Mouse (Mus musculus) lung, postnatal 25 days (tissue): Measurements from ENCODE around the gene Lpcat2.

Source experiments
- DNase-seq: peaks from one replicate; pipeline ENCODE4 v3.0.0; 2022; ENCODE audit warnings: low spot score

The Lpcat2 gene

DNA sequence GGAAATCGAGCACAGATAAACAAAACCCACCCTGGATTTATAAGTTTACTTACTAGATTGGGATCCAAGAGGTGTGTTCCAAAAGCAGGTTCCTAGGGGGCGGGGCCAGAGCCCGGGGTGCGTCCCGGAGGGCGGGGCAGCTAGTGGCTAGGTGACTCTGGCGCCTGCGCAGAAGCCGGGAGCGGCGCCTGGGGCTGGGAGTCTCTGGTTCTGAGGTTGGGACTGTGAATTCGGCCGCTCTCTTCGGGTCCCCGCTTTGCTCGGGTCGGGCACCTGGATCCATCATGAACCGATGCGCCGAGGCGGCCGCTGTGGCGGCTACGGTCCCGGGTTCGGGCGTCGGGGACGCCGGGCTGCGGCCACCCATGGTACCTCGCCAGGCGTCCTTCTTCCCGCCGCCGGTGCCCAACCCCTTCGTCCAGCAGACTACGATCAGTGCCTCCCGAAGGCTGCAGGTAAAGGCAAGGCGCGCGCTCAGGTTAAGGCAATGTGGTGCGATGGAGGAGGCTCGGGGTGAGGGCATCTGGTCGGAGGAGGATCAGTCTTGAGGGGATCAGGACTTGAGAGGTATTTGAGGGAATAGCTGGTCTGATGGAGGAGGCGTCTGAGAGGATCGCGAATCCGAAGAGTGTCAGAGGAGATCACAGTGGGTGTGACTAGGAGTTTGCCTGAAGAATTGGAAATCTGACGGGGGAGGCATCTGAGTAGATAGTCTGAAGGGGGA, at the start of gene Lpcat2:
Gene Lpcat2, plus strand, starts transcription at position 169 of the 724 bp plus-strand sequence.
- peak; percentile 78 for DNase-seq

DNA sequence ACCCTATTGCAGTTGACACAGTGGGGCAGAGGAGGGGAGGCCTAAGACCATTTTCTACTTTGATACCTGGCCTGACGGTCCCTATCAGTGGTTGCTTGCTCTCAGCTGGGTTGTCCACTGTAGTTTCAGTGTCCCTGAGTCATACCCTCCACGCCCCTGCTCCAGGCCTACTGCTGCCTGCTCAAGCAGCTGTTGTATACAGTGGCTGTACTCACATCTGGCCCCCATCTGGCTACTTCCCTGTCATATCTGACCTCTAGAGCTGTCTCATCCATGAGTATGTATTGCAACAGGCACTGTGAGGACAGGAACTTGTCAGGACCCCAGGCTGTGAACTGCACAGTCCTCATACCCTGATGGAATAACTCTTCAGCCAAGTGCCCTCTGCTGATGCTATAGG, 42.4 kb upstream of the Lpcat2 start:
- no peak for DNase-seq

DNA sequence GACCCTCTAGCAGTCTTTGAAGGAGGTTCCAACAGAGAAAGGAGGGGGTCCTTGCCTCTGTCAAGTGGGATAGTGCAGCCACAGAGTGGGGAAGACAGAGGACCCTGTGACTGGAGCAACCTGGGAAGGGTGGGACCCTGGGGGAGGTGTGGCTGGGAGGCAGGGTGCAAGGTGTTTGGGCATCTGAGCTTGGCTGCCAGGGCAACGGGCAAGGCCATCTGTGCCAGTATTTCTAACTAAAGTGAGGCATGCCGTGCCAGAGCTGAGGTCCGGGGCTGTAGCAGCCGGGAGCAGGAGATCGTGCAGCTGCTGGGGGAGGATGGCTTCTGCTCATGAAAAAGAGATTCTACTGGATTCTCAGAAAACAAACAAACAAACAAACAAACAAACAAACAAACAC, 39.5 kb upstream of the Lpcat2 start:
- DNase-seq: no peak

DNA sequence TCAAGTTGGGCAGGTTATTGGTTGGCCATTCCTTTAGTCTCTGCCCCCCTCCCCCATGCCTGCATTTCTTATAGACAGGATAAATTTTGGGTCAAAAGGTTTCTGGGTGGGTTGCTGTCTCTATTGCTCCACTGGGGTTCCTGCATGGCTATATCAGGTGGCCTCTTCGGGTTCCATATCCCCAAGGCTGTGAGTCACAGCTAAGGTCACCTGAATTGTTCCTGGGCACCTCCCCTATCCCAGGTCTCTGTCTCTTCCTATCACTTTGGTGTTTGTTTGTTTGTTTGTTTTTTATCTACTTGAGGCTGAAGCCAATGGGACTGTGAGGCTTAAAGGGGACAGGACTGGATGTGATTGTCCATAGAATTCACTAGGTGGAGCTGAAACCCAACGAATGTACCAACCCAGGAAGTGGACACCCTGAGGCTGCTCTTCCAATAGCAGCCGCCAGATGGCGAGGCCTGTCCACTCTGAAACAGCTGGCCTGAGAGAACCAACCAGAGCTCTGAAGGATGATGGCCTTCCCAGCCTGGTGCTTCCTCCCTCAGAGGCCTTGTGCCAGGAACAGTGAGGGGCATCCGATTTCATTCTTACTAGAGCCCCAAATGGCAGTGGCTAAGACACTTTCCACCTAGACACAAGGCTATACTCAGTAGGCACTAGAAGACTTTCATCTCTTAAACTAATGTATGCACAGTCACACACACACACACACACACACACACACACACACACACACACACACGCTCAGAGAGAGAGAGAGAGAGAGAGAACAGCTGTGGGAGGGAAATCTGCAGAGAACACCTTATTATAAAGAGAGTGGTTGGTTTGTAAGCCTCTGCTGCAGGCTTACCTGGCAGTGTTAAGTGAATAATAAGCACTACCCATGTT, 37.0 kb upstream of the Lpcat2 start:
- DNase-seq: peak; percentile 90

DNA sequence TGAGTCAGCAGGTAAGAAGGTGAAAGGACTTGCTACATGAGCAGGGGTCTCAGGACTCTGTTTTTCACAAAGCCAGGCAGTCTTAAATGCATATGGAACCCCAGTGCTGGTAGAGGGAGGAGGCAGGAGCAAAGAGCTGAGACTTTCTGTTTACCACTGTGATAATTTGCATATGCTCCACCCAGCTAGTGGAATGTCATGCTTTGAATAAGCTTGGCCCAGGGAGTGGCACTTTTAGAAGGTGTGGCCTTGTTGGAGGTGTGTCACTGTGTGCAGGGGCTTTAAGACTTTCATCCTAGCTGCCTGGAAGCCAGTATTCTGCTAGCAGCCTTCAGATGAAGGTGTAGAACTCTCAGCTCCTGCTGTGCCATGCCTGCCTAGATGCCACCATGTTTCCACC, 34.0 kb upstream of the Lpcat2 start:
- DNase-seq: no peak

DNA sequence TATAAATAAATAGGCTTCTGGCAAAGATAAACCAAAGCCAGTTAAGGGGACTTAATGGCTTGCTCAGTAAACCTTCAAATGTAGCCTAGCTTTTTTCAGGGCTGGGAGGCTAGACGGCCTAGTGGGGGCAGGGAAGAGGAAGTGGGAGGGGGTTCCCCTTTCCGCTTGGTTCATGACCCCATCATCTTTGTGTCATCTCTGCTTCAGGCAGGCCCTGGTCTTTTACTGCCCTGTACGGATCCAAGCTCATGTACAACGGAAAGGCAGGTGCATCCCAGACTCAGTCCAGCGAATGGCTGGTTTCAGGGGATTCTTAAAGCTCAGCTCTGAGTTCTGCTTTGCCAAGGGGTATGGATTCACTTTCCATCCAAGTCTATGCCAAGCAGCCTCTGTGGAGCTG, 32.8 kb upstream of the Lpcat2 start:
- no peak for DNase-seq

DNA sequence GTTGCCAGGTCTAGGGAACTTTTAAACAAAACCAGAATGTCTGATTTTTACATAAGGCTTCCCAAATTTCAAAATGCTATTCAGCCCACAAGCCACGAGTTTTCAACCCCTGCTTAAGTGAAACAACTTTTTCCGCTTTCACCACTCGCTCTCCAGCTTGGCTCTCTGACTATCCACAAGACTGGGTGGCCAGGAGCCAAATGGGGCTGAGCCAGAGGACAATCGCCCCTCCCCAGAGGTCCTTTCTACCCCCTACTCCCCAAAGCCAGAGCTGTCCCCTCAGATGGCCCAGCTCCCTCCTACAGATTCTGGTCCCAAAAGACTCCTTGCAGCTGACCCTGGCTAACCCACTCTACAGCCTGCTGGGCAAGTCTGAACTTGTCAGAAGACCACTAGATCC, 29.1 kb upstream of the Lpcat2 start:
- DNase-seq: no peak

DNA sequence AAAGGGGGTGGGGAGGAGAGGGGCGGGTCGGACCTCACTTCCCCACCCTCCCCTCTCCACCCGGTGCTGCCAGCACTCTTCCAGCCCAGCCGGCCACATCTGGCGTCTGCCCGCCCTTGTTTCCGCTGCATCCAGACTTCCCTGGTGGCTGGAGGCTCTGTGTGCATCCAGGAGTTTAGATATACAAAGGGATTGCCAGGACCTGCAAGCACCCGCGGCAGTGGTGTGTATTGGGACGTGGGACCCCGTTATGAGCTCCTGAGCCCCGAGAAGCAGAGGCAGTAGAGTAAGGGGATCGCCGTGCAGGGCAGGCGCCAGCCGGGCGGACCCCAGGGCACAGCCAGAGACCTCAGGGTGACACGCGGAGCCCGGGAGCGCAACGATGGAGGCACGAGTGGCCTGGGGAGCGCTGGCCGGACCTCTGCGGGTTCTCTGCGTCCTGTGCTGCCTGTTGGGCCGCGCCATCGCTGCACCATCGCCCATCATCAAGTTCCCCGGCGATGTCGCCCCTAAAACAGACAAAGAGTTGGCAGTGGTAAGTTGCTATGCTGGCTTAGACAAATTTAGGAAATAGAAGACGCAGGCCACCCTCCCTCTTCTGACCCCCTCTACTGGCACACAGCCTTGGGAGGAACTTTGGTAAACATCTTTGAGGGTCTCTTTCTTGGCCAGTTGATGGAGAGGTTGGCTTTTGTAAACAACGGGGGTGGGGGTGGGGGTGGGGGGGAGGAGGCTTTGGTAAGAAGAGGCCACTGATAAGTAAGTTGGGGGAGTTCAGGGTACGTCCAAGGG, 27.7 kb upstream of the Lpcat2 start, which contains the start of gene Mmp2:
Gene Mmp2, plus strand, starts transcription at position 49 of the 792 bp plus-strand sequence.
- peak; percentile 36 for DNase-seq

DNA sequence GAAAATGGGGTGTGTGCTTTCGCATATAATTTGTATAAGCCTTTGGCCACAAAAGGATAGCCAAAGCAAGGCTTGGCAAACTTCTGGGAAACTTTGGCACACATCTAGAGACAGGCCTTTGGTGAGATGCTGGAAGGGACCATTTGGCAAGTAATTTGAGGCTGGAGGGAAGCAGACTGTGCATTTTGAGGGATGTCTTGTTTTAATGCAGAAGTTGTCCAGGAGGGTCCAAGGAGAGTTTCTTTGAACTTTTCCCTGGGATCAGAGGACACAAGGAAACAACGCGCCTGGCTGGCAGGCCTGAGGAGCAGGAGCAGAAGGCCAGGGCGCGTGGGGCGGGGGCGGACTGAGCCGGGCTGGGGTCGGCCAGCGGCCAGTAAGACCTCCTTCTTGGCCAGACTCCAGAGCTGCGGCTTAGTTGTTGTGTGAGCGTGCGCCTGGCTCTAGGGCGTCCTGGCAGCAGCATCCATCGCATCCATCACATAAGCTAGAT, 26.8 kb upstream of the Lpcat2 start:
- no peak for DNase-seq

DNA sequence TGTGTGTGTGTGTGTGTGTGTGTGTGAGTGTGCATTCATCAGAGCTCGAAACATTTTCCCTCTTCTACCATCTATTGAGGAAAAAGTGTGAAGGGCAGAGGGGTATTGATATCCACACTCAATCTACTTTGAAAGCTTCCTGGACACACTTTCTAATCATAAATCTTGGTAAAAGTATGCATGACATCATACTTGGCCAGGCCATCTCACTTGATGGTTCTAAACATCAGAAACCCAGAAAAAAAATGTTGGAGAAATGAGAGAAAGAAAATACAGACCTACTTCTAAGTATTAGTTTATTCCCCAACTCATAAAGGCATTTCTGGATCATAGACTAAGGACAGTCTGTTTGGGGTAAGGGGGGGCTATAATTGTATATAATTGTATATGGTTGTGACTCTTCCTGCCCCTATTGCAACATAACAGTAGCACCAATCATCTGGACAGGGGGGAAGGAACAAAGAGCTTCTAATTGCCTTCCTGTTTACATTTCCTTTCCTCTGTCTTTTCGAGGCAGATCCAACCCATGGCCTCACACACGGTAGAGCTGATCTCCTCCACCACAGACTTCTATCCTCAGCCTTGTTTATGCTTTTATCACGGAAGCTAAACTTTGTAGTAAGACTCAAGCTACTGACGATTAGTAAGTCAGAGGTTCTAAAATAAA, 20.9 kb upstream of the Lpcat2 start:
- DNase-seq: no peak

DNA sequence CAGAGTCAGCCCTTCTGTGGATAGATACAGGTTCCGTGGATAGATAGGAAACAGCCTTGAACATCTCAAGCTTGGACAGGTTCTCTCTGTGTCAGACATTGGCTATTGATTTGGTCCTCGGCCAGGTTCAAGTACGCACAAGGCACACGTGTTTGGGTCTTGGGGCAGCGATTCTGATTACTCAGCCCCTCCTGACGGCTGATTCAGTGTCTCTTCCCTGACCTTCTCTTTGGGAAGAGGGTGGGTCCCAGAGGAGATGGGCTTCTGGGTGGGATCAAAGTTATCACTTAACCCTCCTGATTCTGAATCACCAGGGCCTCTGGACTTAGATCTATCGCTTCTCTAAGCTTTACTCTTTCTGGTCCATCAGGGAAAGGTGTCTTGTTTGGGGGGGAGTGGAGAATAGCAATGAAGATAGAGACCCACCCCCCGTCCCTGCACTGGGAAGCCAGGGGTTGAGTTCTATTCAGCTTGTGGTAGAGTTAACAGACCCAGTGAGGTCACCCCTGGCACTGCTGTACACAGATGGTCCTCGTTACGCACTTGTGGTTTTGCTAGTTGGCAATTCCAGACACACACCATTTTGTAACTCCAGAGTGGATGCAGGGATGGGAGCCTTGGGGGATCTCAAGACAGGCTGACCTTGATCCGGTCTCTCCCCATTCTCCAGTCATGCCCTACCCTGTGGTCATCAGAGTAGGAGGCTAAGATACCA, 20.2 kb upstream of the Lpcat2 start:
- DNase-seq: no peak

DNA sequence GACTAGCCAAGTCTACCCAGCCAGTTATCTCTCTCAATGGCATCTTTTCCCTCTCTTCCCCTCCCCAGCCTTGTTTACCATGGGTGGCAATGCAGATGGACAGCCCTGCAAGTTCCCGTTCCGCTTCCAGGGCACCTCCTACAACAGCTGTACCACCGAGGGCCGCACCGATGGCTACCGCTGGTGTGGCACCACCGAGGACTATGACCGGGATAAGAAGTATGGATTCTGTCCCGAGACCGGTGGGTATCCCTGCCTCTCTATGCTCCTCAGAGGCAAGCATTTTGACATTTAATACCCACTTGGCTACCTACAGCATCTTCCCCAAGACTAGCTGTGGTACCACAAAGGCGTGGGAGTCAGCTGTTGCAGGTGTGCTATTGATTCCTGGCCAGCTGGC, 19.2 kb upstream of the Lpcat2 start:
- no peak for DNase-seq

DNA sequence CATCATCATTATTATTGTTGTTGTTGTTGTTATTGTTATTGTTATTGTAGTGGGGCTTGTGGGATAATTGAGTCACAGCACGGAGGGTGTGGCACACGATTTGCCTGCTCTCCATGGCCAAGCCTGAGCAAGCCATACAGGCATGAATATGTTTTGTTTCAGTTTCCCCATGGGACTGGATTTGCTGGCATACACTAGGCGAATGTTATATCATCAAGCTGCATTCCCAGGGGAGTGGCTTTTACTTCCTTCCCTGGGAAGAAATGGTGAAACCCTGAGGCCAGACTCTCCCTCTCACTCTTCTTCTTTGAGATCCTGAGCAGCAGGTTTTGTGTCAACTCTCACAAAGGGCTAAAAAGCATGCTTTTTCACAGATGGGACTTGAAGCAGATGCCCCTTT, 16.5 kb upstream of the Lpcat2 start:
- no peak for DNase-seq

DNA sequence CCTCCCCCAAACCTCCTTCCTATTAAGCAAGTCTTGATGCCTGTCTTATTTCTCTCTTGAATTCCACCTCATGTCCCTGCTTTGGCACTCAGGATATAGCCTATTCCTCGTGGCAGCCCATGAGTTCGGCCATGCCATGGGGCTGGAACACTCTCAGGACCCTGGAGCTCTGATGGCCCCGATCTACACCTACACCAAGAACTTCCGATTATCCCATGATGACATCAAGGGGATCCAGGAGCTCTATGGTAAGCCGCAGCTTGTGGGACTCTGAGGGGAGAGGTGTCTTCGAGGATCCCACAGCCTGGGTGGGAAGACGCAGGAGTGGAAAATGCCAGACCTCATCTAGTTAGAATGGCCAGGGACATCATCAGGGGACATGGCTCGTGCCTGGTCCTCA, 16.0 kb upstream of the Lpcat2 start:
- DNase-seq: no peak

DNA sequence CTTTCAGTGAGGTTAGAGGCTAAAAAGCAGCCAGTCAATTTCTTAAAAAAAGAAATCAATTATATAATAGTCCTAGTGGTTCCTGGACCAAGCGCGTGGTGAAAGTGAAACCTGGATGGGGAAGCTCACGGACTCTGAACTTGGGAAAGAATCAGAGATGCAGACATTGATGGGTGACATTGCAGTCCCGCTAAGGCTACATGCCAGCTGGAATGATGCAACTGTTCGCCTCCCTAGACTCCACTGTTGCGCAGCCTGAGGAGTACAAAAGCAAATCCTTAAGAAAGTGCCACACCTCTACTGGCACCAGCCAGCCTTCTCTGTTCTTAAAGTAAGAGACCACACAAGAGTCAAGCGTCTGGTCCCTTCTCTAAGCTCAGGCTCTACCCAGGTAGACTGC, 15.3 kb upstream of the Lpcat2 start:
- peak; percentile 70 for DNase-seq

DNA sequence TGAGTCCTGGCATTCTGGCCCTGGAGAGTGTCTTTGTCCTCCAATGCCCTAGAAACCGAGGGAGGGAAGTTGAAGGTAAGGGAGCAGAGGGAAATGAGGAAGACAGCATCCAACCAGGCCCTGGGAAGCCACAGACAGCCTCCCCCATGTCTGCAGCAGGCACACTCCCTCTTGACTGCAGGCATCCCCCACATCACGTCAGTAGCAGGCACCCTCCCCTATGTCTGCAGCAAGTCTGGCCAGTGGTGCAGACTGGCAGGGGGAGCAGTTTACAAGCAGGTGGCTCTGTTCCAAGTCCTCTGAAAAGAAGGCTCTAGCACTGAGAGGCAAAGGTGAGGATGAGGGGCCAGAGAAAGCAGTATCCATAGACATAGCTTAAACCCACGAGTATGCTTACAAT, 8.5 kb upstream of the Lpcat2 start:
- no peak for DNase-seq

DNA sequence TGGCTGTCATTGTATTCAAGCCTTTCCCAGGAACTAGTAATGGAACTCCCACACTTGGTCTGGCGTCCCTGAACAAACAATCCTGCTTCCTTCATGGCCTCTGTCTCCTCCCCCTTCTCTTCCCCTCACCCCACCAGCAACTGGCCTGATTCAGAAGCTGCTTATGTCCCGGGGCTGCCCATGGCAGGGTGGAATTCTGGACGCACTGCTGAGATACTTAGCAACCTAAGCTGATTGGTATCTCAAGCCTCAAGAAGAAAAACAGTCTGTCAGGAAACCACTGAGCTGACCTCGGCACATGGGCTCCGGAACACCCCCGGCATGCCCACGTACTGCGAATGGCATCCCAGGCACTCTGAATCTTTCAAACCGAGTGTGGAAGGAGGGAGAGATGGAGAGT, 7.8 kb upstream of the Lpcat2 start:
- DNase-seq: peak; percentile 45

DNA sequence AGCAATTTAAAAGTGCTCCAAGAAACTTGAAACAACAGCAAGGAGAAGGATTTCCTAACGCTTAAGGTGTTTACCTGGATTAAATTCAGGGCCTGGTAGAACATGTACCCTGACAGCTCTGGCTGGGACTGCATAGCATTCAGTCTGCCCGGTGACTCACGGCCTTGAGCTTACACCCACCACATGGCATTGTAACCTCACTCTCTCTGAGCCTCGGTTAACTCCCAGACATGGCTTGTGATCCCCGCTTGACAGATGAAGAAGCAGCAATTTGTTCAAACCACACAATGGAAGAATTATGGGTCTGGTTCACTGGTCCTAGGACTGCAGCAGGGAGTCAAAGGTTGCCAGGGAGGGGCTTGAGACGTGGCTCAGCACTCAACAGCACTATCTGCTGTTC, 5.9 kb upstream of the Lpcat2 start:
- DNase-seq: no peak

DNA sequence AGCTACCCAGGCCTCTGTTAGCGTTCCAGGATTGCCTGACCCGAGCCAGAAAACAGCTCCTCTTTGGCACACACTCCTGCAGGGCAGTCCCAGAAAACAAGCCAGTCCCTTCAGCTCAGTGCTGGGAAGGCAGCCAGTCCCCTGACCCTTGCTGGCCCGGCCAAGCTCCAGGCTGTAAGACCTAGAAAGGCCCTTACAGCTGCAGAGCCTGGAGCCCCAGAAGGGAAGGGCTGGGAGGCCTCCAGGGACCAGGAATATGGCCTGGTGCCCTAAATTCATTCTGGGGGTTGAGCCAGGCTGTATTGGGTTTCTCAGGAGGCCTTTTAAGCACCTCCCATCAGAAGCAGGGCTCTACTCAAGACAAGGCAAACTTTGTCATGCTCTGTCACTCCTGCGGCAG, 4.9 kb upstream of the Lpcat2 start:
- peak; percentile 76 for DNase-seq

DNA sequence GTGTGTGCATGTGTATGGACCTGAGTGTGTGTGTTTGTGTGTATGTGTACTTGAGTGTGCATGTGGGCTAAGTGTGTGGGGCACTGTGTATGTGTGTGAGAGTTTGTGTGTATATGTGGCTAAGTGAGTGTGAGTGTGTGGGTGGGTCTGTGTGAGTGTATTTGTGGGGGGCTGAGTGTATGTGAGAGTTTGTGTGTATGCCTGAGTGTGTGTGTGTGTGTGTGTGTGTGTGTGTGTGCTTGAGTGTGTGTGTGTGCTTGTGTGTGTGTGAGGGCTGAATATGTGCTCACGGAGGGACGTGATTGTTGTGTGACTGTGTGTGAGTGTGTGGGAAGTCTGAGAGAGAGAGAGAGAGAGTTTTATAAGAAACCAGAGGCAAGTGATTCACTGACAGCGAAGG, 3.8 kb upstream of the Lpcat2 start:
- no peak for DNase-seq
